In the genomic region with DNA sequence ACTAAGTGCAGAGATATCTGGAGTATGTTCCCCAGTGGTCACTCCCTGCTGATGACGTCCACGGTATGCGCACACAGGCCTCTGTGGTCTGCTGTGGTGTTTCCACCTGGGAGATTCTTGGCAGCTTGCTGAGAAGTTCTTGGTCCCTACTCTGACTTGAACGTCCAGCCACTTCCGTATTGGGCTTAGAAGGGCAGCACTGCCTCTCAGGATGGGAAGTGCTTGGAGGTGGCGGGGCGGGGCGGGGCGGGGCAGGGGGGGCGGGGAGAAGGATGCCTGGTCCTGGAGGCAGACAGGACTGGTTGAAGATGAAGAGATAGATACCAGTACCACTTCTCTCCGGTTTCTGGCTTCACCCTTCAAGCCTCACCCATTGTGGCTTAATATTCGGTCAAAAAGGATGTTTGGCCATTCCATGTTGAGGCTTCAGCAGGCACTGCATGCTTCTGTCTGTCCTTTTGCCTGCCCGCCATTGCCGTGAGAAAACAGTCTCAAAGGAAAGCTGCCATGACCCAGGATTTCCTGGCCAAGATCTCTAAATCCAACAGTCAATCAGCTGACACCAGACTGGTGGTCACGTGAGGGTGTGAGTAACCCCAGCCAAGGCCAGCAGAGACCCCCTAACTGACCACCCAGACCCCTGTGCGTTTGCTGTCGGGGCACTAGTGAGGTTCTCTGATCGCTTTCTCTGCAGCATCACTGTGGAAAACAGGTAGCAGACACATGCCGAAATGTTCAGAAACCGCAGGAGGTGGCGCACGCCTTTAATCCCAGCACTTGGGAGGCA, we compare ENCODE assay signal across 19 mouse cellular contexts. TPM values are rescaled to one million over a fixed set of nuclear protein-coding genes. Genes with fewer than 3 reads are reported as not detected.
DNase-seq lines count a peak whose midpoint lies in the region; ATAC-seq lines count a peak whose summit lies in the region.
"Had no signal": no experiment of that assay in that cellular context is flagged by ENCODE, and none has a peak within 500 bp of the region (broad histone marks: within the 10 kb centered on the region; RNA-seq: fewer than 3 reads in every experiment).

No protein-coding gene starts in this region.

- intact Hi-C loops in gastrocnemius, postnatal 14 days (cut with DNase I; ENCODE audit: low total_unique reads), result no loop called here

- no peaks in the 10 kb centered on the region for H3K36me3 ChIP-seq in kidney, embryonic 14.5 days (ENCODE audit: control insufficient read depth, insufficient read depth, low read length)
- no peaks in the 10 kb centered on the region for H3K36me3 ChIP-seq in embryonic facial prominence, embryonic 14.5 days (ENCODE audit: control insufficient read depth, insufficient read depth, low read length)
- H3K36me3 ChIP-seq: forebrain, embryonic 12.5 days; G1E; limb, embryonic 13.5 days had no signal

- no peaks in the 10 kb centered on the region for H3K9me3 ChIP-seq in kidney, embryonic 14.5 days (ENCODE audit: control insufficient read depth, low read length)
- no peaks in the 10 kb centered on the region for H3K9me3 ChIP-seq in embryonic facial prominence, embryonic 14.5 days (ENCODE audit: control insufficient read depth, low read length)
- H3K9me3 ChIP-seq: forebrain, embryonic 12.5 days; G1E; limb, embryonic 13.5 days had no signal

- H3K4me2 ChIP-seq in kidney, embryonic 14.5 days (replicated peaks; ENCODE audit: low read depth, low read length), result peak overlapping the region; percentile 10; the same call in 1 of the 2 replicates
- H3K4me2 ChIP-seq in embryonic facial prominence, embryonic 14.5 days (ENCODE audit: low read depth, low read length), result peak overlapping the region; percentile 13; the same call in 1 of the 2 replicates
- H3K4me2 ChIP-seq: forebrain, embryonic 12.5 days; limb, embryonic 13.5 days had no signal

- no peaks in the 10 kb centered on the region for H3K27me3 ChIP-seq in kidney, embryonic 14.5 days (ENCODE audit: control insufficient read depth, insufficient read depth, low read length)
- no peaks in the 10 kb centered on the region for H3K27me3 ChIP-seq in embryonic facial prominence, embryonic 14.5 days (replicated peaks; ENCODE audit: control insufficient read depth, insufficient read depth, low read length)
- H3K27me3 ChIP-seq: limb, embryonic 13.5 days had no signal

- no peak overlapping the region for H3K9ac ChIP-seq in kidney, embryonic 14.5 days (ENCODE audit: low read depth, low read length)
- no peak overlapping the region for H3K9ac ChIP-seq in embryonic facial prominence, embryonic 14.5 days (ENCODE audit: low read depth, low read length)
- H3K9ac ChIP-seq: forebrain, embryonic 12.5 days; limb, embryonic 13.5 days had no signal

- 46% methylated on average over 22 of the region's 22 CpGs for WGBS in kidney, embryonic 14.5 days
- 57% methylated on average over 22 of the region's 22 CpGs for WGBS in embryonic facial prominence, embryonic 14.5 days

- DNase-seq in embryo, embryonic 10 days (ENCODE audit: low spot score), result peak; percentile 7
- DNase-seq in embryo, embryonic 11 days, result no peak
- no peak for DNase-seq in kidney, postnatal 10 days
- no peak for DNase-seq in embryonic facial prominence, embryonic 14.5 days (ENCODE audit: low spot score)
- no peak for DNase-seq in spleen, adult 12 weeks (ENCODE audit: low spot score)
- no peak for DNase-seq in gastrocnemius, postnatal 14 days
- DNase-seq: adrenal gland, adult 2 months; cerebellum, postnatal 36 days; kidney, adult 11 months; midbrain, embryonic 14.5 days; right cerebral cortex, postnatal 25 days had no signal

- ATAC-seq in kidney, embryonic 14.5 days (ENCODE audit: low FRiP score, low TSS enrichment), result 0 out of 2 replicates have a peak, but pooled peaks have one; percentile 20
- no peak for ATAC-seq in embryonic facial prominence, embryonic 14.5 days (ENCODE audit: low read depth)
- ATAC-seq in megakaryocyte, adult 5-6 weeks (ENCODE audit: poor library complexity, severe bottlenecking), result peak; percentile 78

- no peak overlapping the region for H3K4me3 ChIP-seq in kidney, embryonic 14.5 days (ENCODE audit: low read length)
- no peak overlapping the region for H3K4me3 ChIP-seq in embryonic facial prominence, embryonic 14.5 days (ENCODE audit: low read depth, low read length)
- H3K4me3 ChIP-seq: forebrain, embryonic 12.5 days; limb, embryonic 13.5 days had no signal

- no peaks in the 10 kb centered on the region for H3K4me1 ChIP-seq in kidney, embryonic 14.5 days (ENCODE audit: control insufficient read depth, insufficient read depth, low read length)
- 0 out of 2 replicates have a peak, but pooled peaks cover 3% of the 10 kb centered on the region for H3K4me1 ChIP-seq in embryonic facial prominence, embryonic 14.5 days (ENCODE audit: control insufficient read depth, insufficient read depth, low read length)
- H3K4me1 ChIP-seq: forebrain, embryonic 12.5 days had no signal

- no peak overlapping the region for H3K27ac ChIP-seq in kidney, embryonic 14.5 days (ENCODE audit: low read depth, low read length)
- no peak overlapping the region for H3K27ac ChIP-seq in embryonic facial prominence, embryonic 14.5 days (replicated peaks; ENCODE audit: low read depth, low read length)
- H3K27ac ChIP-seq: forebrain, embryonic 12.5 days; limb, embryonic 13.5 days had no signal

RNA-seq across cellular contexts. Expression of gene Tmcc3, which starts 33.1 kb away (rescaled TPM):
- polyA plus RNA-seq in kidney, embryonic 14.5 days (2014; fragmentation: Nextera tagmentation; extraction: Ambion mirVana), result 4.0 and 7.2 TPM in 2 replicates
- 16.0 and 17.4 TPM in 2 replicates for polyA plus RNA-seq in embryonic facial prominence, embryonic 14.5 days (2014; fragmentation: Nextera tagmentation; extraction: Ambion mirVana)
- total RNA-seq in megakaryocyte, adult 5-6 weeks (2015), result 2.1 and 4.8 TPM in 2 replicates
- total RNA-seq in megakaryocyte, adult 5-6 weeks (2017), result 1.6 and 2.9 TPM in 2 replicates
- total RNA-seq in gastrocnemius, postnatal 14 days (2021), result 10 to 100 TPM; 21.8 to 26.8 TPM

RNA-seq across cellular contexts. Expression of gene Gm4792, which starts 46.3 kb away (rescaled TPM):
- not detected in 2 replicates for polyA plus RNA-seq in kidney, embryonic 14.5 days (2014; fragmentation: Nextera tagmentation; extraction: Ambion mirVana)
- not detected in 2 replicates for polyA plus RNA-seq in embryonic facial prominence, embryonic 14.5 days (2014; fragmentation: Nextera tagmentation; extraction: Ambion mirVana)
- not detected in 2 replicates for total RNA-seq in megakaryocyte, adult 5-6 weeks (2015)
- total RNA-seq in megakaryocyte, adult 5-6 weeks (2017), result not detected in 2 replicates
- total RNA-seq in gastrocnemius, postnatal 14 days (2021), result not detected
- total RNA-seq: adrenal gland, adult 2 months; G1E; gastrocnemius, postnatal 36 days; neutrophil, adult 5-6 weeks had no signal
- polyA plus RNA-seq: adrenal gland, adult 2 months; forebrain, embryonic 12.5 days; G1E; limb, embryonic 13.5 days; testis, adult 2 months had no signal
